Mouse (Mus musculus) E14TG2a.4 (cell line): ENCODE measurements around the gene Pdk2.
A peak's percentile ranks its signal among the peaks of the same experiment; 100 is the strongest.

ENCODE experiments used
- H3K27me3 ChIP-seq: 2 replicates; pipeline ENCODE4 v1.6.1; 2014; ENCODE audit warnings: low read length, control low read depth; ENCODE audit not compliant: insufficient read depth
- H3K36me3 ChIP-seq: 2 replicates; pipeline ENCODE4 v1.6.1; 2014; ENCODE audit warnings: low read length, control low read depth; ENCODE audit not compliant: insufficient read depth
- H3K4me1 ChIP-seq: replicated peaks from 2 replicates; pipeline ENCODE4 v1.6.1; 2014; ENCODE audit warnings: low read depth, low read length, control low read depth
- H3K4me3 ChIP-seq: replicated peaks from 2 replicates; pipeline ENCODE4 v1.5.1; 2014; ENCODE audit warnings: mild to moderate bottlenecking, low read length
- H3K9me3 ChIP-seq: 2 replicates; pipeline ENCODE4 v1.6.1; 2014; ENCODE audit warnings: low read length, control low read depth
- CTCF ChIP-seq: conservative IDR thresholded peaks from 2 replicates; pipeline ENCODE4 v1.5.1; 2014; ENCODE audit warnings: low read length
- NANOG ChIP-seq: IDR thresholded peaks from 2 replicates; pipeline ENCODE4 v1.6.1; 2014; ENCODE audit warnings: borderline replicate concordance, low read length, mixed read lengths
- POU5F1 ChIP-seq: IDR thresholded peaks from 2 replicates; pipeline ENCODE4 v1.6.1; 2014; ENCODE audit warnings: low read length, borderline replicate concordance

Pdk2 gene

DNA sequence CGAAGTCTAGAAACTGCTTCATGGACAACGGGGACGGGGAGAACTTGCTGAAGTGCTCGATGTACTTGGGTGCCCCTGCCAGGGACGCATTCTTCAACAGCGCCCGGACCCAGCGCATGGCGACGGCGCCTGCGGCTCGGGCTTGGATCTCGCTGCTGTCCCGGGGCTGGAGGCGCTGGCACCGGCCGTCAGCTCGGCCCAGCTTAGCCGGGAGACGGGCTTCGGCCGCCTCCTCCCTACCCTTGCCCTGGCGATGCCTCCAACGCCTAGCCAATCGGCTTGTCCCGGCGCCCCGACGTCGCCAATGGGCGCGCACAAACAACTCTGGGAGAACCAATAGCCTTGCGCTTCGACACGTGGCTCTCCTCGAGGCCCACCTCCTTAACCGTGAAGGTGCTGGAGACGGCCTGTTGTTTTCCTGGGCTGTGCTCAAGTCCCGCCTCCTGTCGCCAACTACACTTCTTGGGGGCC lies at the start of gene Pdk2:
TSS of gene Pdk2 (minus strand) at position 216 of the 471 bp plus-strand sequence.
- H3K4me1 ChIP-seq, result peaks cover 52% of the 10 kb centered on the region
- H3K27me3 ChIP-seq, result peaks cover 5% of the 10 kb centered on the region; the same call in 1 of the 2 replicates
- peak within 1 kb of the TSS; percentile 88 for H3K4me3 ChIP-seq
- TF ChIP-seq NANOG (no peak), POU5F1 (no peak), CTCF (no peak)
- H3K9me3 ChIP-seq, result no peaks in the 10 kb centered on the region
- H3K36me3 ChIP-seq, result peaks cover 8% of the 10 kb centered on the region; the same call in 1 of the 2 replicates

DNA sequence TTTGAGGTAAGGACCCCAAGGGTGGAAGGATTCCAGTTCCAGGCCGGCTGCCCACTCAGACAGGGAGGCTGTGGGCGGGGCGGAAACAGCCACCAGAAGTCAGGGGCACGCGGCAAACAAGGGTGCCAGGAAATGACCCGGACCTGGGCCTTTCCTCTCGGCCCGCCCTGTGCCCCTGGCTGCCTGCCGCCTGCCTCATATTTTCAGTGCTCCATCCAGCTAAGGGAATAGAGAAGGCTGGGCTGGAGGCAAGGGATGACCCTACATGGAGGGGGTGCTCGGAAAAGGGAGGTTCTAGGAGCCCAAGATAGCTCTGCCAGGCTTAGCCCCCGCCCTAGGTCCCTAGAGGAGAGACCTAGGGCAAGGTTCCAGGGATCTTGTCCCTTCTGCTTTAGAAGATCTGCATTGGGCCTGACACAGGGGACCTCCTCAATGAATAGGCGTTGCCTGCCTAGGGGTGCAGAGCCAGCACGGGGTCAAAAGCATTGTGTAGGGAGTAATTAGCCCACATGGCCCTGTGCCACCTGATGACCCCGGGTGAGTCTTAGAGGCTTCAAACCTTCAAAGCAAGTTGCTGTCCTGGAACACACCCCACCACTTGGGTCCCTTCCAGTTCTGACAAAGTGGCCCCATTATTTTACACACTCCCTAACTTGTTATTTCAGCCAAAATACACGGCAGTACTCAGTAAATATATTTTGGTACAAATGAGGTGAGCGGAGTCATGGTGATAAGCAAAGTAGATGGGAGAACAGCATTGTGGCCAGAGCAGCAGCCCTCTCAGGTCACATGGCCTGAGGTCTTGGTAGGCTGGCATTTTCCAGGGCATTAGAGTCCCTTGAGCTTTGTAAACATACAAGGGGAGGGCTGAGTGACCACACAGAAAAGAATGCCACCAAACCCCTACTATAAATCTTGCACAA lies 48.0 kb upstream of the Pdk2 start:
- Histone ChIP-seq H3K4me3 (peak overlapping the region; percentile 56), H3K4me1 (peaks cover 61% of the 10 kb centered on the region), H3K27me3 (peaks cover 28% of the 10 kb centered on the region), H3K9me3 (peaks cover 5% of the 10 kb centered on the region; the same call in 1 of the 2 replicates), H3K36me3 (no peaks in the 10 kb centered on the region)
- TF ChIP-seq NANOG (no peak), POU5F1 (no peak), CTCF (no peak)

DNA sequence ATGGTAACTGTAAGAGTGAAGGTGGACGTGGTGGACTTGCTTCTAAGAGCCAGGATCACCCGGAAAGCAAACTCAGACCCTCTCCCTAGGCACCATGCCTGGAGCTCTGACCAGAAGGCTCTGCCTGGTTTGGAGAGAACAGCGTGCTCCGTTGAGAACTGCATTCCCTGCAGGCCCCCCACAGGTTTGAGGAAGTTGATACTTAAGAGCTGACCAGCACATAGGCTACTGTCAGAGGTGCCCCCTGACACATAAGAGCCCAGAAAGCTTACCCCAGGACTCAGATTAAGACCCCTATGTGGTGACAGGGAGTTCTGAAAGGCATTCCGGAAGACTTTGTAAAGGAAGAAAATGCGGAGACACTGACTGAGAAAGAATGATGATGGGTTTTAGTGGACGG lies 47.1 kb upstream of the Pdk2 start:
- Histone ChIP-seq H3K36me3 (no peaks in the 10 kb centered on the region), H3K27me3 (peaks cover 33% of the 10 kb centered on the region), H3K9me3 (peaks cover 4% of the 10 kb centered on the region; the same call in 1 of the 2 replicates), H3K4me3 (peak overlapping the region; percentile 56), H3K4me1 (peaks cover 68% of the 10 kb centered on the region)
- TF ChIP-seq CTCF (no peak), POU5F1 (no peak), NANOG (no peak)

DNA sequence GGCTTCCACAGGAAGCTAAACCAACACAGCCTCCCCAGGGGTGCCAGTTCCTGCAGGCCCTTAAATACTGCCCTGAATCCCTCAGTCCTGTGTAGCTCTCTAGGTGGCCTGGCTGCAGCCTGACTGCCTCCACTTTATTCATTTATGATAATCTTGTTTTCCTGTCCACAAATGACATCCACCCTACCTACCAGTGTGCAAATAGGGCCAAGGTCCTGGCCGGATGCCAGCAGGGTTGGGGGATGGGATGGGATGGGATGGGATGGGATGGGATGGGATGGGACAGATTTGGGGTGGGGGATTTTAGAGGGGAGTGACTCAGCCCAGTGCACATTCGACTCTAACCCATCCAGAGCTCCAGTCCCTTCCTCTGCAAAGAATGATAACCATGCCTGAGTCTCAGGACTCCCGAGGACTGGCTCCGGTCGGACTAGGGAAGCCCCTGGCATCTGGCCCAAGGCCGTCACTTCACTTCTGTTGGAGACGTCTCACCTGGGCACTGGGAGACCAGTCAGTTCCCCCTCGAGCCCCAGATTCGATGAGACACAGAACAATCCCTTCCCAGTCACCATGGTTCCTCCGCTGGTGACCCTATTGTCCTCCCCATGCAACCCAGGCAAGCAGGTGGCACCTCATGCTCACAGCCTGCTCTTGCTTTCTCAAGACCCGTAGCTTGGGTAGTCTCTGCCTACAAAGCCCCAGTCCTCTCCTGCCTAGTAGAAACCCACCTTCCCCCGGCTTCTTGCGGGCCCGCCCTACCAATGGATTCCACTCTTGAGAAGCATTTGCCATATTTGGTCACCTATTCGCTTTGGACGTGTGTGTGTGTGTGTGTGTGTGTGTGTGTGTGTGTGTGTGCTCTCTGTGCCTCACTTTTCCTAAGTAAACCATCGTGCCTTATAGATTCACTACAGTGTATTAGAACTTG lies 46.4 kb upstream of the Pdk2 start:
- TF ChIP-seq POU5F1, result no peak
- no peak for TF ChIP-seq CTCF
- TF ChIP-seq NANOG, result no peak
- Histone ChIP-seq H3K4me3 (peak overlapping the region; percentile 41), H3K36me3 (no peaks in the 10 kb centered on the region), H3K9me3 (peaks cover 4% of the 10 kb centered on the region; the same call in 1 of the 2 replicates), H3K27me3 (peaks cover 40% of the 10 kb centered on the region), H3K4me1 (peaks cover 69% of the 10 kb centered on the region)

DNA sequence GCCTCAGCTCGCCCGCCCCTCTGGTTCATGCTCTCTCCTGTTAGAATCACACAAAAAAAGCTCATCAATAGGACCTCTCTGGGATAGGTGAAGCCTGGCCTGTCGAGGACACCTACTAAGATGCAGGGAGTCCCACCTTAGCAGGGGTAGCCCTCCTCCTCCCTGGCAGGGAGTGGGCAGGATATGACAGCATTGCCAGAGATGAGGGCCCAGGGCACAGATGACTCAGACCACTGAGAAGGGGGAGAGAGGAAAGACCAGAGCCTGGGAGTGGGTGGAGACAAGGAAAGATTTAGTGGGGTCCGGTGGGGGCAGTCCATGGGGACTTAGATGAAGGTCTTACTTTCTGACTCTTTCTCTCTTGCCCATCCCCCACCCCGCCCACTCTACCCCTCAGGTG lies 45.1 kb upstream of the Pdk2 start:
- no peaks in the 10 kb centered on the region for H3K36me3 ChIP-seq
- TF ChIP-seq CTCF (no peak), POU5F1 (no peak), NANOG (no peak)

DNA sequence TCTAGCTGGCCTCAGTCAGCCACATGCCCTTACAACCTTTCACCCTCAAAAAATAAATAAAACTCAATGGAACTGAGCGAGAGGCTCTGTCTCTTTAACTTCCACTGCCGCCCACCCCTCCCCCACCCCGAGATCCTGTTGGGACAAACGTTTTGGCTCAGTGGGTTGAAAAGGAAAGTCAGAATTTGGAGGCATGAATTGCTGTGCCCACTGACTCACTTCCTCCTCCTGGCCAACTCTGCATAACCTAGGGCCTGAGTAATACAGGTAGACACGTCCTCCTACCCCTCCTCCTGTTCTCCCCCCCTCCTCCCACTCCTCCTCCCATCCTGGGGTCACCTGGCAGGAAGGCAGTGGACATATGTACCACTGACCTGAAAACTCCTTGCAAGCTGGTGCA lies 44.6 kb upstream of the Pdk2 start:
- Histone ChIP-seq H3K4me3 (0 out of 2 replicates have a peak overlapping the region, but pooled peaks have one; percentile 10), H3K27me3 (peaks cover 56% of the 10 kb centered on the region), H3K36me3 (no peaks in the 10 kb centered on the region), H3K9me3 (peaks cover 4% of the 10 kb centered on the region; the same call in 1 of the 2 replicates), H3K4me1 (peaks cover 70% of the 10 kb centered on the region)
- TF ChIP-seq NANOG (no peak), CTCF (no peak), POU5F1 (no peak)

More for the DNA sequence above, 45.1 kb upstream of the Pdk2 start:
- Histone ChIP-seq H3K4me1 (peaks cover 69% of the 10 kb centered on the region), H3K27me3 (peaks cover 52% of the 10 kb centered on the region), H3K4me3 (0 out of 2 replicates have a peak overlapping the region, but pooled peaks have one; percentile 10), H3K9me3 (peaks cover 4% of the 10 kb centered on the region; the same call in 1 of the 2 replicates)

DNA sequence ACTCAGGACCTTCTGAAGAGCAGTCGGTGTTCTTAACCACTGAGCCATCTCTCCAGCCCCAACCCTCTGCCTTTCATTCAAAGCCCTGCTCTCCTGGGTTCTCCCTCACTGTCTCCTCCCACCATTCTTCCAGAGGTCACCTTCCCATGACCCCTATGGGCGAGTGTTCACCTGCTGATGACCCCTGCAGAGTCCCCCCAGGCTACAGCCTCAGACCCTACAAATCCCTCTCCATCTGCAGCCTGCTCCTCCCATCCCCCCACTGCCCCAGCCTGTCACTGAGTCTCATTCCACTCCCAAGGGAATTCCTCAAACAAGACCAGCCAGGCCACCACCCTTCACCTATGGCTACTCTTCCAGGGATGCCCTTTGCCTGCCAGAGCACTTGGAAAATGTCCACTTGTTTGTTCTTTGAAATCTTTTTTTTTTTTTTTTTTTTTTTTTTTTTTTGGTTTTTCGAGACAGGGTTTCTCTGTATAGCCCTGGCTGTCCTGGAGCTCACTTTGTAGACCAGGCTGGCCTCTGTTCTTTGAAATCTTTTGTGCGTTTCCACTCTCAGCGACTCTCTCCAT lies 43.7 kb upstream of the Pdk2 start:
- H3K27me3 ChIP-seq, result peaks cover 64% of the 10 kb centered on the region
- TF ChIP-seq NANOG, result peak; percentile 20; the same call in 1 of the 2 replicates
- no peak for TF ChIP-seq POU5F1
- H3K4me1 ChIP-seq, result peaks cover 78% of the 10 kb centered on the region
- H3K36me3 ChIP-seq, result no peaks in the 10 kb centered on the region
- H3K4me3 ChIP-seq, result no peak overlapping the region
- peaks cover 4% of the 10 kb centered on the region; the same call in 1 of the 2 replicates for H3K9me3 ChIP-seq

DNA sequence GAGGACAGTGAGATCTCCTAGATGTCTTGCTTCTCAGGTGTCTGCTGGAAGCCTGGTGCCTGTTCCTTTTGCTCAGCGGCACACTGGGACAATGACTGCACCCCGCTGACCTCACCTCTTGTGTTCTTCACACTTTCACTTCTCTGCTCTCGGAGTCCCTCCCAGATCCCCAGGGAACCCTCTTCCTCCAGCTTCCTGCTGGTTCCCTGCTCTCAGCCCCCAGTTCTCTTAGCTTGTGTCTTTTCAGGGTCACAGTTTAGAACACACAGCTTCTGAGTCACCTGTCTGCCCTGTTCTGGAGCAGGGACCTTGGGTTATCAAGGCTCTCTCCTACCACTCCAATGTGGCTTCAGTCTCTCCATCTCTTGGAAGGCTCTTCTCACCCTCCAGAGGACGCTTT lies 43.0 kb upstream of the Pdk2 start:
- Histone ChIP-seq H3K36me3 (no peaks in the 10 kb centered on the region), H3K27me3 (peaks cover 67% of the 10 kb centered on the region), H3K4me3 (no peak overlapping the region), H3K9me3 (no peaks in the 10 kb centered on the region), H3K4me1 (peaks cover 82% of the 10 kb centered on the region)
- TF ChIP-seq NANOG (no peak), POU5F1 (no peak), CTCF (no peak)
